Mouse (Mus musculus) stomach, embryonic 16.5 days (tissue): ENCODE measurements around the gene Aym1. TPM values are rescaled to one million over a fixed set of nuclear protein-coding genes. Genes with fewer than 3 reads are reported as not detected.
A peak's percentile ranks its signal among the peaks of the same experiment; 100 is the strongest.

Source experiments
- ATAC-seq: fragments of 200-750 bp; cut with Nextera tagmentation; 2 replicates; pipeline ENCODE4 v1.8.0; 2017; ENCODE audit warnings: moderate number of reproducible peaks, moderate TSS enrichment; ENCODE audit not compliant: insufficient read depth, low FRiP score
- H3K27ac ChIP-seq: fragments of 300-500 bp; sonication (generic); 2 replicates; pipeline ENCODE4 v1.5.1; 2014; ENCODE audit warnings: low read length
- H3K27me3 ChIP-seq: fragments of 300-500 bp; sonication (generic); 2 replicates; pipeline ENCODE4 v1.6.1; 2014; ENCODE audit warnings: low read length, control low read depth, mixed read lengths; ENCODE audit not compliant: control insufficient read depth, insufficient read depth
- H3K36me3 ChIP-seq: fragments of 300-500 bp; sonication (generic); 2 replicates; pipeline ENCODE4 v1.6.1; 2014; ENCODE audit warnings: low read length; ENCODE audit not compliant: control insufficient read depth, insufficient read depth
- H3K4me1 ChIP-seq: fragments of 300-500 bp; sonication (generic); 2 replicates; pipeline ENCODE4 v1.6.1; 2014; ENCODE audit warnings: low read length, control low read depth, mixed read lengths; ENCODE audit not compliant: control insufficient read depth, insufficient read depth
- H3K4me2 ChIP-seq: fragments of 300-500 bp; sonication (generic); 2 replicates; pipeline ENCODE4 v1.6.1; 2014; ENCODE audit warnings: low read depth, low read length, mixed read lengths
- H3K4me3 ChIP-seq: fragments of 300-500 bp; sonication (generic); replicated peaks from 2 replicates; pipeline ENCODE4 v1.5.1; 2014; ENCODE audit warnings: mild to moderate bottlenecking, low read length
- H3K9ac ChIP-seq: fragments of 300-500 bp; sonication (generic); 2 replicates; pipeline ENCODE4 v1.6.1; 2014; ENCODE audit warnings: low read length
- H3K9me3 ChIP-seq: fragments of 300-500 bp; sonication (generic); replicated peaks from 2 replicates; pipeline ENCODE4 v1.6.1; 2016; ENCODE audit warnings: low read length, control low read depth; ENCODE audit not compliant: control insufficient read depth
- whole genome bisulfite sequencing: fragments of 180-500 bp; shearing (Covaris S2); extraction: QIAGEN DNeasy Blood & Tissue Kit; methylation state at CpG from one replicate; pipeline ENCODE4 v1.1.7; 2014; 5-methylcytosine and 5-hydroxymethylcytosine counted together
- polyA plus RNA-seq: library from polyadenylated mRNA; unstranded; fragments of >200 nt; fragmentation: Nextera tagmentation; extraction: Ambion mirVana; gene quantifications from 2 replicates; pipeline ENCODE4 v1.2.1, GENCODE M21; 2015

Aym1 gene
- polyA plus RNA-seq, 1 experiment from 2014 or later = not detected

DNA sequence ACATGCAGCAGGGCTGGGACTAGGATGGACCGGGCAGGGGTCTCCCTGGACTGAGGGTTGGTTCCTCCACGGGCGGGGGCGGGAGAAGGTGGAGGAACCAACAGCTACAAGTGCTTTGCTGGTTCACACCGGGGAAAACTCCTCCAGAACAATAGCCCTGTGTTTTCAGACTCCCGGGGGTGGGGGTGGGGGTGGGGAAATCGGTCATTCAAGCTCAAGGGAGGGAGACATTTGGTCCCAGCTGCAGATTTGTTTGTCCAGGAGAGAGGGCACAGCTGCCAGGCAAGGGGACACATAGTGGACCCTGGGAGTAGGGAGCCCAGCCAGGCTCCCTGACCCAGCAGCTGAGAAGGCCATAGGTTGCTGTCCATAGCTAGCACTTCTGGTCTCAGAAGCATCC, 7.9 kb upstream of the Aym1 start:
- H3K4me1 ChIP-seq = no peaks in the 10 kb centered on the region
- H3K9me3 ChIP-seq = no peaks in the 10 kb centered on the region
- H3K9ac ChIP-seq = no peak overlapping the region
- no peaks in the 10 kb centered on the region for H3K36me3 ChIP-seq
- ATAC-seq = no peak
- no peak overlapping the region for H3K4me3 ChIP-seq
- H3K27me3 ChIP-seq = peaks cover 44% of the 10 kb centered on the region
- no peak overlapping the region for H3K4me2 ChIP-seq
- WGBS = 14% methylated on average over 7 of the region's 7 CpGs
- H3K27ac ChIP-seq = no peak overlapping the region

- 30% methylated on average over 7 of the region's 7 CpGs for WGBS
- Histone ChIP-seq H3K4me3 (no peak overlapping the region), H3K27me3 (peaks cover 38% of the 10 kb centered on the region), H3K4me1 (no peaks in the 10 kb centered on the region), H3K4me2 (no peak overlapping the region), H3K9me3 (no peaks in the 10 kb centered on the region), H3K9ac (no peak overlapping the region), H3K27ac (no peak overlapping the region), H3K36me3 (no peaks in the 10 kb centered on the region)
- no peak for ATAC-seq
Observed at GRCm38 (mm10) chr5:113349810-113350209, 7.3 kb upstream of the Aym1 start.

GRCm38 (mm10) chr5:113351768-113352167, 5.3 kb upstream of the Aym1 start:
- Histone ChIP-seq H3K4me2 (no peak overlapping the region), H3K9ac (no peak overlapping the region), H3K27ac (no peak overlapping the region), H3K4me1 (no peaks in the 10 kb centered on the region), H3K9me3 (no peaks in the 10 kb centered on the region), H3K4me3 (no peak overlapping the region), H3K36me3 (no peaks in the 10 kb centered on the region), H3K27me3 (peaks cover 19% of the 10 kb centered on the region)
- 71% methylated on average over 3 of the region's 3 CpGs for WGBS
- ATAC-seq = no peak

DNA sequence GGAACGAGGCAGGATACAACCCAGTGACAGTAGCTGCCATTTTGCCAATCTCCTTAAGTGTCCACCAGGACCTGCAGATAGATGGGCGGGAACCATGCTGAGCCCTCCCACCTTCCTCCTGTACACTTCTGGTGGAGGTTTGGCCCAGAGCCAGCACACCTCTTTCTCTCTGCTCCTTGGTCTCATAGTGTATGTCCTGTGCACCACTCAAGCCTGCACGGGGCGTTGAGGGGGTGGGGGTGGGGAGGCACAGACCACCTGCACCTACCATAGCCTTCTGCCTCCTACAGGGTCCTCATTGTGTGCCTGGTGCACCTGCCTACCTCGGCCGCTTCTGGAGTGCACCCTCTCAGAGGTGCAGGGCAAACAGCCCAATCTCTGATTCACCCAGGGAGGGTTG, 4.5 kb upstream of the Aym1 start:
- no peak overlapping the region for H3K27ac ChIP-seq
- H3K9ac ChIP-seq = no peak overlapping the region
- H3K9me3 ChIP-seq = no peaks in the 10 kb centered on the region
- 45% methylated on average over 6 of the region's 6 CpGs for WGBS
- H3K27me3 ChIP-seq = peaks cover 17% of the 10 kb centered on the region
- no peaks in the 10 kb centered on the region for H3K4me1 ChIP-seq
- H3K36me3 ChIP-seq = no peaks in the 10 kb centered on the region
- no peak for ATAC-seq
- no peak overlapping the region for H3K4me3 ChIP-seq
- H3K4me2 ChIP-seq = no peak overlapping the region

DNA sequence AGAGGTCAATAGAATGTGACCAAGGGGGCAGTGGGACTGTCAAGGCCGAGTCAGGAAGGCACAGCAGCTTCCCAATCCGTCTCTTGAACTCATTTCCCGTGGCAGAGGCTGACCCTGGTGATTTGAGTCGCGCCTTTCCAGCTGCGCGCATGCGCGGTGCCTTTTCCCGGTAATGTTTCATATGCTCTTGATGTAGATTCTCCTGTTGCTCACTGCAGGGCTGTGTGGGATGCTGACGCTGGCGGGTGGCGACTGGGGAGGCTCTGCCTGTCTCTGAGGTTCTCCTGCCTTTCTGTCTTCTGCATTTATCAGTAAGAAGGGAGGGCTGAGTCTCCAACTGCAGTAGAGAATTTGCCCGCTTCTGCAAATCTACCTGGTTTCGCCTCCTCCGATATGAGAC, 2.8 kb upstream of the Aym1 start:
- H3K4me2 ChIP-seq = no peak overlapping the region
- no peak overlapping the region for H3K27ac ChIP-seq
- WGBS = 48% methylated on average over 16 of the region's 16 CpGs

DNA sequence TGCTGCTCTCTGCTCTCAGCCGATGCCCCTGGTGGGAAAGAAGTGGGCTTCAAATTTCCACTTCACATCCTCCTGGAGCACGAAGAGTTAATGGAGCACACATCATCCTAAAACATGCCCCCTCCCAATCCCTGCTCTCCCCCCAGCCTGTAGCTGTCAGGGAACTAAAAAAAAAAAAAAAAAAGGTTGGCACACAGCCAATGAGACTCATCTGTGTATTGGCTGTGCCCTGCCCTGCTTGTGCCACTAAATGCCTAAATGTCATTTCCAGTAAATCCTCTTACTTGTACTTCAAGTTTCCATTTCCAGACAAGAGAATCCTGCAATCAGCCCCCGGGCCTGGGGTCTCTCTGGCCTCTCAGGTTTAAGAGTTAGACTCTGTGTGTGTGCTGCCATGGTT, 562 bp downstream of the Aym1 start:
- Histone ChIP-seq H3K27me3 (no peaks in the 10 kb centered on the region), H3K4me2 (no peak overlapping the region), H3K27ac (no peak overlapping the region), H3K4me1 (no peaks in the 10 kb centered on the region; the same call in 1 of the 2 replicates), H3K36me3 (no peaks in the 10 kb centered on the region), H3K4me3 (no peak overlapping the region), H3K9me3 (no peaks in the 10 kb centered on the region), H3K9ac (no peak overlapping the region)
- 46% methylated on average over 3 of the region's 3 CpGs for whole genome bisulfite sequencing
- no peak for ATAC-seq

More for the DNA sequence above, 2.8 kb upstream of the Aym1 start:
- Histone ChIP-seq H3K9me3 (no peaks in the 10 kb centered on the region), H3K9ac (no peak overlapping the region), H3K4me3 (no peak overlapping the region), H3K36me3 (no peaks in the 10 kb centered on the region), H3K4me1 (no peaks in the 10 kb centered on the region; the same call in 1 of the 2 replicates), H3K27me3 (0 out of 2 replicates have a peak, but pooled peaks cover under 1% of the 10 kb centered on the region)
- no peak for ATAC-seq

- Histone ChIP-seq H3K9ac (no peak overlapping the region), H3K9me3 (no peaks in the 10 kb centered on the region), H3K27ac (no peak overlapping the region), H3K36me3 (no peaks in the 10 kb centered on the region), H3K4me3 (no peak overlapping the region), H3K4me2 (no peak overlapping the region), H3K27me3 (no peaks in the 10 kb centered on the region), H3K4me1 (no peaks in the 10 kb centered on the region; the same call in 1 of the 2 replicates)
- ATAC-seq = peak; percentile 67
- 5% methylated on average over 11 of the region's 11 CpGs for whole genome bisulfite sequencing
Observed at GRCm38 (mm10) chr5:113358833-113359232, 1.7 kb downstream of the Aym1 start.

DNA sequence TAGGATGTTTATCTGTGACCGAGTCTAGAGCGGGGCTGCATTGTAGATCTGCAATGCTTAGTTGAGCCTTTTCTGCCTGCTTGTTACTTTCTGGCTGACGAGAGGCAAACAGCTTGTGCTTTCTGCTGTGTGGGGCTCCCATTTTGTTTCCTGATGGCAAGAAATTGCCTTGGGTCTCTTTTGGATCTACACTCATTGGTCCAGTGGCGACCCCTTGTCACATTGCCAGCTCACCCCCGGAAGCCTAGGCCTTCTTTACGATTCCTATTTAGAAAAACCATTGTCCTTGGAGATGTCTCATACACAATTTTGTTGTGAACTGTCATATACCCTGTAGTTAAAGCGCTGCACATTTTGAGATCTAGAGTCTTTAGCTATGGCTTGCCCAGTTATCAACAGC, 4.2 kb downstream of the Aym1 start:
- Histone ChIP-seq H3K4me1 (no peaks in the 10 kb centered on the region; the same call in 1 of the 2 replicates), H3K27ac (no peak overlapping the region), H3K9me3 (no peaks in the 10 kb centered on the region), H3K4me3 (no peak overlapping the region), H3K9ac (no peak overlapping the region), H3K27me3 (no peaks in the 10 kb centered on the region), H3K36me3 (no peaks in the 10 kb centered on the region), H3K4me2 (no peak overlapping the region)
- 77% methylated on average over 7 of the region's 7 CpGs for WGBS
- ATAC-seq = no peak

DNA sequence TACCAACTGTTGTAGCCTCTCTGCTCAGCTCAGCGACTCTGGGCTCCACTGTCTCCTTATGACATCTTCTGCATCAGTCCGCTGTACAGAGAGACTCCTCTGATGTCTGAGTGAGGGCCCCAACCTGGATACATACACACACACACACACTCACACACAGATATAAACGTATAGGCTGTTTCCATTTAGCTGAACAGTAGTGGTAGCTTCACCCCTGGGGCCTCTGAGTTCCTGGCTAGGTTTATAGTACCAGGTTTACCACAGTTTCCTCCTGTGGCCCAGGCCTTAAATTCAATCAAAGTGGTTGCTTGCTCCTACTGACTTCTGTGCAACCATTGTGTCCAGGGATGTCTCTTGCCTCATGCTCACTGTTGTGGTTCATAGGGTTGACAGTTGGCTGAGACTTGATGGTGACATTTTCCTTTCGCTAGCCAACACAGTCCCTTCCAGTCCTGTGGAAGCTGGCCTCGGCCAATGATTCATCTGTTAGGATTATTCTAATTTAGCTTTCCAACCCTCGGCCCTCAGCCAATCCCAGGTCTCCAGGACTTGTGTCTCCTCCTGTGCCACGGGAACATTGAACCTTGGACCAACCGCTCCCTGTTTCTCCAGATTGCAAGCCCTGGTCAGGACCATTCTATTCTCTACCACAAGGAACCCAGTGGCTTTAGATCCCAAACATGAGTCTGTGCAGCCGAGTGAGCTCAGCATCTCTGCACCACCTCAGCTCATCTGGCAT, 5.3 kb downstream of the Aym1 start:
- WGBS = 69% methylated on average over 9 of the region's 9 CpGs
- H3K4me2 ChIP-seq = no peak overlapping the region
- peak; percentile 44; the same call in 1 of the 2 replicates for ATAC-seq

More for the DNA sequence above, 5.3 kb downstream of the Aym1 start:
- Histone ChIP-seq H3K27ac (no peak overlapping the region), H3K9me3 (no peaks in the 10 kb centered on the region), H3K9ac (no peak overlapping the region), H3K4me3 (no peak overlapping the region), H3K27me3 (no peaks in the 10 kb centered on the region), H3K4me1 (no peaks in the 10 kb centered on the region; the same call in 1 of the 2 replicates), H3K36me3 (no peaks in the 10 kb centered on the region)
